Mouse (Mus musculus): Measurements from ENCODE around the gene Klra8. TPM values are rescaled to one million over a fixed set of nuclear protein-coding genes. Genes with fewer than 3 reads are reported as not detected.
"Not testable (repeated sequence)": the region's sequence is repeated elsewhere in the genome, so short reads cannot be mapped to it uniquely, and the experiment has no call there.

The Klra8 gene
- not detected in 2 replicates for polyA plus RNA-seq (2016; fragmentation: Nextera tagmentation; extraction: Ambion mirVana)

- H3K9me3 ChIP-seq (replicated peaks); H3K4me3 ChIP-seq; H3K4me1 ChIP-seq; H3K36me3 ChIP-seq; H3K27me3 ChIP-seq (ENCODE audit: low read depth, poor library complexity, severe bottlenecking); DNase-seq (ENCODE audit: low spot score); H3K27ac ChIP-seq (replicated peaks): not testable (repeated sequence)
- WGBS, result 76% methylated on average over 4 of the region's 4 CpGs
Observed at GRCm38 (mm10) chr6:130129798-130130197, at the start of gene Klra8. TSS of gene Klra8 (minus strand) at chr6:130129898.

GRCm38 (mm10) chr6:130110485-130110884, 19.2 kb downstream of the Klra8 start:
- no peak for DNase-seq (ENCODE audit: low spot score)
- no peak overlapping the region for H3K4me3 ChIP-seq
- 86% methylated on average over 1 of the region's 1 CpGs for WGBS
- H3K9me3 ChIP-seq (replicated peaks), result peaks cover 22% of the 10 kb centered on the region
- H3K36me3 ChIP-seq, result no peaks in the 10 kb centered on the region
- H3K4me1 ChIP-seq, result no peaks in the 10 kb centered on the region
- H3K27me3 ChIP-seq (ENCODE audit: low read depth, poor library complexity, severe bottlenecking), result no peaks in the 10 kb centered on the region
- H3K27ac ChIP-seq (replicated peaks), result no peak overlapping the region

GRCm38 (mm10) chr6:130102743-130103142, 27.0 kb downstream of the Klra8 start:
- not testable (repeated sequence) for H3K4me1 ChIP-seq; H3K27me3 ChIP-seq (ENCODE audit: low read depth, poor library complexity, severe bottlenecking); DNase-seq (ENCODE audit: low spot score); H3K27ac ChIP-seq (replicated peaks); H3K36me3 ChIP-seq; H3K4me3 ChIP-seq
- 88% methylated on average over 3 of the region's 3 CpGs for WGBS
- H3K9me3 ChIP-seq (replicated peaks), result peaks cover 25% of the 10 kb centered on the region

DNA sequence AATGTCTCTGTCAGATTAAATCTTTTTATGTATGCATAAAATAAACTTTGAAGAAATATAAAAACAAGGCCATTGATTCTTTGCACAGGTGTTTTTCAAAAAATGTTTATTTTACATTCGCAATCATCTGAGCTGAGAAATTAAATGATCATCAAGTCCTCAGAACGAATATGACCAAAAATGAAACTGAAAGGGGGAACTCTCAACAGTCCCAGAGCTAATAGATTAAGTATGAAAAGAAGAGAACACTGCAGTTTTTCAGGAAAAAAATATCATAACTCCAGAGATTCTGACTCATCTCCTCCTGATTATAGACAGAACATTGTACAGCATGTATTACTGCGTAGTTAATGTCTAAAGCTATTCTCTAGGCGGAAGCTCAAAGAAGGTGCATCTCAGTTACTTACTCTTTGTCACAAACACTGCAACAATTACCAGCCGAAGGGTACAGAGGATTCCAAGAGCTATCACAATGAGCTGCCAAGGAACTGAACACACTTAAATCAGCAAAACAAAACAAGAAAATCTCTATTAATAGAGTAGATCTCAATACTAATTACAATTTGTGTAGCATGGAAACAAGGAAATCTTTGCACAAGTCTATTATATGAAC, 37.3 kb downstream of the Klra8 start:
- H3K27me3 ChIP-seq (ENCODE audit: low read depth, poor library complexity, severe bottlenecking), result no peaks in the 10 kb centered on the region
- H3K4me1 ChIP-seq, result no peaks in the 10 kb centered on the region
- H3K9me3 ChIP-seq (replicated peaks), result peaks cover 7% of the 10 kb centered on the region; the same call in 1 of the 2 replicates
- no peaks in the 10 kb centered on the region for H3K36me3 ChIP-seq
- WGBS, result 84% methylated on average over 5 of the region's 5 CpGs
- DNase-seq (ENCODE audit: low spot score), result no peak
- H3K4me3 ChIP-seq, result no peak overlapping the region
- no peak overlapping the region for H3K27ac ChIP-seq (replicated peaks)

DNA sequence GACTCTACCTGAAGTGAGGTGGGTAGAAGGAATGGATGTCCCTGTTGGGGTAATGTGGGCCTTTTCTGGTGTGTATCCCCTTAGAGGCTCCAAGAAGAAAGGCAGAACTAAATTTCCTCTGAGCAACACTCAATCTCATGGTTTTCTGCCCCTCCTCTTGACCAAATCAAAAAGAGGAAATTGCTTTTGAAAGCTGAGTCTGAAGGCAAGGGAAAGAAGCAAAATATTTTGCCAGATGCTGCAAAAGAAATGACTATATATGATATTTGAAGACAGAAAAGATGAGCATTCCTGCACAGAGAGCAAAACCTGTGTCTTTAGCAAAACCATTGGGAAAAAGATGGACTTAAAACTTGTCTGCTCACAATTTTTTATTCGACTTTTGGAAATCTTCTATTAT, 62.5 kb downstream of the Klra8 start, which contains the start of gene Klra4:
TSS of gene Klra4 (minus strand) at position 101 of the 400 bp plus-strand sequence.
- H3K27ac ChIP-seq (replicated peaks); DNase-seq (ENCODE audit: low spot score); H3K4me1 ChIP-seq; H3K36me3 ChIP-seq; H3K27me3 ChIP-seq (ENCODE audit: low read depth, poor library complexity, severe bottlenecking); H3K4me3 ChIP-seq: not testable (repeated sequence)
- WGBS, result 70% methylated on average over 1 of the region's 1 CpGs
- peaks cover 34% of the 10 kb centered on the region for H3K9me3 ChIP-seq (replicated peaks)

Other genes starting within 250 kb of the Klra8 start
- gene Klra5, start 212.2 kb downstream of the Klra8 start, polyA plus RNA-seq (2016; fragmentation: Nextera tagmentation; extraction: Ambion mirVana), result not detected in 2 replicates
- not detected in 2 replicates for gene Klra6, start 102.9 kb downstream of the Klra8 start, polyA plus RNA-seq (2016; fragmentation: Nextera tagmentation; extraction: Ambion mirVana)
- not detected in 2 replicates for gene Klra4, start 62.6 kb downstream of the Klra8 start, polyA plus RNA-seq (2016; fragmentation: Nextera tagmentation; extraction: Ambion mirVana)
- gene Klra9, start 63.2 kb upstream of the Klra8 start, polyA plus RNA-seq (2016; fragmentation: Nextera tagmentation; extraction: Ambion mirVana), result not detected in 2 replicates
- not detected in 2 replicates for gene Klra7, start 103.4 kb upstream of the Klra8 start, polyA plus RNA-seq (2016; fragmentation: Nextera tagmentation; extraction: Ambion mirVana)
- gene Klra10, start 152.0 kb upstream of the Klra8 start, polyA plus RNA-seq (2016; fragmentation: Nextera tagmentation; extraction: Ambion mirVana), result not detected in 2 replicates
- not detected in 2 replicates for gene Klra3, start 207.7 kb upstream of the Klra8 start, polyA plus RNA-seq (2016; fragmentation: Nextera tagmentation; extraction: Ambion mirVana)

Measured in midbrain, embryonic 10.5 days (tissue).